Mouse (Mus musculus) adrenal gland, postnatal 36 days (tissue): ENCODE data around the gene Adam22. TPM values are rescaled to one million over a fixed set of nuclear protein-coding genes. Genes with fewer than 3 reads are reported as not detected.
A peak's percentile ranks its signal among the peaks of the same experiment; 100 is the strongest.

Source experiments
- DNase-seq, 2 experiments: peaks; one replicate each; pipeline ENCODE4 v3.0.0; 2021; ENCODE audit warnings: mixed read lengths in 1 of 2
- long read RNA-seq, 2 experiments: library from polyadenylated mRNA; stranded (forward); transcript quantifications; one replicate each; pipeline ENCODE4 v2.0.0; 2021; ENCODE audit warnings: borderline sequencing depth in 2 of 2
- total RNA-seq, 2 experiments: library from RNA; stranded (reverse); gene quantifications; 2 replicates each; pipeline ENCODE4 v1.2.3; 2021

The Adam22 gene
- 1 to 10 TPM; 3.1 to 3.7 TPM for total RNA-seq
- long read RNA-seq, experiment 1: 0 reads
- long read RNA-seq, experiment 2: 0 reads

- peak; percentile 80 for DNase-seq
Observed at GRCm38 (mm10) chr5:8367614-8368327, at the start of gene Adam22. Gene Adam22, minus strand, starts transcription at chr5:8368160.

- DNase-seq: no peak
Observed at GRCm38 (mm10) chr5:8417443-8417842, 49.5 kb upstream of the Adam22 start.

GRCm38 (mm10) chr5:8416683-8417413 lies 48.9 kb upstream of the Adam22 start:
- no peak for DNase-seq

- no peak for DNase-seq
Observed at GRCm38 (mm10) chr5:8408746-8409145, 40.8 kb upstream of the Adam22 start.

- DNase-seq: no peak
Observed at GRCm38 (mm10) chr5:8397587-8398249, 29.8 kb upstream of the Adam22 start.

GRCm38 (mm10) chr5:8393891-8394583 lies 26.1 kb upstream of the Adam22 start:
- DNase-seq: no peak

- no peak for DNase-seq
Observed at GRCm38 (mm10) chr5:8374297-8374906, 6.4 kb upstream of the Adam22 start.

- no peak for DNase-seq
Observed at GRCm38 (mm10) chr5:8373415-8373814, 5.5 kb upstream of the Adam22 start.

GRCm38 (mm10) chr5:8368781-8369180 lies 821 bp upstream of the Adam22 start:
- DNase-seq: no peak

GRCm38 (mm10) chr5:8368328-8368692 lies 350 bp upstream of the Adam22 start:
- no peak for DNase-seq

- no peak for DNase-seq
Observed at GRCm38 (mm10) chr5:8366771-8367613, 968 bp downstream of the Adam22 start.

- no peak for DNase-seq
Observed at GRCm38 (mm10) chr5:8362361-8362760, 5.6 kb downstream of the Adam22 start.

GRCm38 (mm10) chr5:8357677-8358076 lies 10.3 kb downstream of the Adam22 start:
- no peak for DNase-seq

- DNase-seq: no peak
Observed at GRCm38 (mm10) chr5:8356885-8357651, 10.9 kb downstream of the Adam22 start.

GRCm38 (mm10) chr5:8356326-8356725 lies 11.6 kb downstream of the Adam22 start:
- DNase-seq: peak; percentile 47 to 65

- DNase-seq: no peak
Observed at GRCm38 (mm10) chr5:8349557-8349956, 18.4 kb downstream of the Adam22 start.

- DNase-seq: no peak
Observed at GRCm38 (mm10) chr5:8346329-8346728, 21.6 kb downstream of the Adam22 start.

- no peak for DNase-seq
Observed at GRCm38 (mm10) chr5:8343296-8343695, 24.7 kb downstream of the Adam22 start.

GRCm38 (mm10) chr5:8341676-8342075 lies 26.3 kb downstream of the Adam22 start:
- no peak for DNase-seq

- DNase-seq: no peak
Observed at GRCm38 (mm10) chr5:8327645-8328269, 40.2 kb downstream of the Adam22 start.
